Mouse (Mus musculus) NIH3T3 (cell line): ENCODE results near the gene Otx2.

Source experiments
- DNase-seq: peaks from one replicate; pipeline ENCODE4 v3.0.0-alpha.2; 2012; ENCODE audit warnings: low read depth

Gene Otx2

GRCm38 (mm10) chr14:48668761-48669303 is 4.8 kb downstream of the Otx2 start:
- DNase-seq = no peak

GRCm38 (mm10) chr14:48668051-48668481 is 5.6 kb downstream of the Otx2 start:
- no peak for DNase-seq

- no peak for DNase-seq
These were observed 6.2 kb downstream of the Otx2 start for GRCm38 (mm10) chr14:48667396-48667795.

- DNase-seq = no peak
These were observed 6.8 kb downstream of the Otx2 start for GRCm38 (mm10) chr14:48666771-48667170.

GRCm38 (mm10) chr14:48665816-48666661 is 7.6 kb downstream of the Otx2 start:
- no peak for DNase-seq

GRCm38 (mm10) chr14:48664841-48665815 is 8.5 kb downstream of the Otx2 start:
- DNase-seq = no peak

GRCm38 (mm10) chr14:48664001-48664810 is 9.4 kb downstream of the Otx2 start:
- DNase-seq = no peak

- no peak for DNase-seq
These were observed 10.1 kb downstream of the Otx2 start for GRCm38 (mm10) chr14:48663531-48663930.

- no peak for DNase-seq
These were observed 10.9 kb downstream of the Otx2 start for GRCm38 (mm10) chr14:48662568-48663236.

GRCm38 (mm10) chr14:48661646-48662567 is 11.7 kb downstream of the Otx2 start:
- DNase-seq = no peak

- DNase-seq = no peak
These were observed 12.5 kb downstream of the Otx2 start for GRCm38 (mm10) chr14:48661151-48661550.

- DNase-seq = no peak
These were observed 13.0 kb downstream of the Otx2 start for GRCm38 (mm10) chr14:48660593-48660992.

- DNase-seq = no peak
These were observed 14.0 kb downstream of the Otx2 start for GRCm38 (mm10) chr14:48659661-48660060.

- no peak for DNase-seq
These were observed 16.4 kb downstream of the Otx2 start for GRCm38 (mm10) chr14:48657241-48657640.

- no peak for DNase-seq
These were observed 16.9 kb downstream of the Otx2 start for GRCm38 (mm10) chr14:48656711-48657110.

GRCm38 (mm10) chr14:48655792-48656550 is 17.6 kb downstream of the Otx2 start:
- no peak for DNase-seq

- no peak for DNase-seq
These were observed 18.4 kb downstream of the Otx2 start for GRCm38 (mm10) chr14:48655073-48655791.

- DNase-seq = no peak
These were observed 19.0 kb downstream of the Otx2 start for GRCm38 (mm10) chr14:48654551-48655072.
